Mouse (Mus musculus) C2C12 (cell line): Measurements from ENCODE around the gene Ptk6. TPM values are rescaled to one million over a fixed set of nuclear protein-coding genes. Genes with fewer than 3 reads are reported as not detected.
A peak's percentile ranks its signal among the peaks of the same experiment; 100 is the strongest.
"Not testable (repeated sequence)": the region's sequence is repeated elsewhere in the genome, so short reads cannot be mapped to it uniquely, and the experiment has no call there.

Experiments
- H3K27me3 ChIP-seq: one replicate; pipeline ENCODE4 v1.6.1; 2011; ENCODE audit not compliant: control insufficient read depth, insufficient read depth, insufficient read length
- H3K36me3 ChIP-seq: one replicate; pipeline ENCODE4 v1.6.1; 2011; ENCODE audit not compliant: control insufficient read depth, insufficient read depth
- H3K4me3 ChIP-seq: one replicate; pipeline ENCODE4 v1.5.1; 2011; ENCODE audit warnings: mild to moderate bottlenecking, control low read depth; ENCODE audit not compliant: poor library complexity, insufficient read depth, severe bottlenecking
- H3K79me2 ChIP-seq: one replicate; pipeline ENCODE4 v1.6.1; 2011; ENCODE audit not compliant: control insufficient read depth, insufficient read depth
- H3K79me3 ChIP-seq: one replicate; pipeline ENCODE4 v1.6.1; 2011; ENCODE audit warnings: low read depth, control low read depth
- H3ac ChIP-seq: one replicate; pipeline ENCODE3; 2011; ENCODE audit warnings: low read depth; ENCODE audit not compliant: control insufficient read depth, insufficient read length
- CEBPB ChIP-seq: IDR thresholded peaks from one replicate; pipeline ENCODE4 v1.6.1; 2011; ENCODE audit warnings: low read depth, mild to moderate bottlenecking, control low read depth, moderate library complexity
- CTCF ChIP-seq: IDR thresholded peaks from one replicate; pipeline ENCODE4 v1.5.1; 2011; ENCODE audit not compliant: control insufficient read depth, insufficient read depth, insufficient read length
- FOSL1 ChIP-seq: IDR thresholded peaks from one replicate; pipeline ENCODE4 v1.8.0; 2011; ENCODE audit warnings: mild to moderate bottlenecking, low read length; ENCODE audit not compliant: poor library complexity, insufficient read depth, severe bottlenecking
- MAX ChIP-seq: IDR thresholded peaks from one replicate; pipeline ENCODE4 v1.6.1; 2011; ENCODE audit warnings: mild to moderate bottlenecking, control low read depth
- MYOD1 ChIP-seq: IDR thresholded peaks from one replicate; pipeline ENCODE4 v1.6.1; 2011; ENCODE audit warnings: low read depth; ENCODE audit not compliant: control insufficient read depth, insufficient read length
- MYOG ChIP-seq: IDR thresholded peaks from one replicate; pipeline ENCODE4 v1.6.1; 2011; ENCODE audit not compliant: control insufficient read depth, insufficient read length; ENCODE audit errors: extremely low read depth
- USF1 ChIP-seq: IDR thresholded peaks from one replicate; pipeline ENCODE4 v1.6.1; 2011; ENCODE audit warnings: low read depth, mild to moderate bottlenecking, control low read depth, moderate library complexity
- polyA plus RNA-seq: library from polyadenylated mRNA; unstranded; fragments of >200 nt; fragmentation: generic; extraction: Trizol; gene quantifications from one replicate; pipeline ENCODE4 v1.2.1, GENCODE M21; 2012; ENCODE audit warnings: missing spikeins

The Ptk6 gene
- polyA plus RNA-seq, 1 experiment, result not detected

DNA sequence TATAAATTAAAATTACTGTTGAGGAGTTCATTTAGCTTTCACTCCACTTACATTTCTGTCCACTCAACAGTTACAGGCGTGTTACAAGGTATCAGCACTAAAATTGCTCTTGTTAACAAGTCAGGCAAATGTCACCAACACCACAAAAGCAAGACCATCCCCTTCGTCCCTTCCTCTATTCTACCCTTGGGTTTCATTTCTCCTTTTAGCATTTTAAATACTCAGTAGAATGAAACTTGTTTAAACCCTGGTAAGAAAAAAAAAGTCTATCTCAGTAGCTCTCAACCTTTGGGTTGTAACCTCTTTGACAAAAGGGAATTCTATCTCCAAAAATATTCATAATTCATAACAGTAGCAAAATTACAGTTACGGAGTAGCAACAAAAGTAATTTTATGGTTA, 9.5 kb downstream of the Ptk6 start:
- Histone ChIP-seq H3K79me3 (no peaks in the 10 kb centered on the region), H3K27me3 (peaks cover 16% of the 10 kb centered on the region), H3K4me3 (no peak overlapping the region), H3ac (no peak overlapping the region), H3K79me2 (peaks cover 5% of the 10 kb centered on the region), H3K36me3 (peaks cover 15% of the 10 kb centered on the region)
- no peak for TF ChIP-seq FOSL1
- no peak for TF ChIP-seq CEBPB
- no peak for TF ChIP-seq MYOD1
- no peak for TF ChIP-seq USF1
- no peak for TF ChIP-seq MAX
- TF ChIP-seq MYOG, result no peak
- TF ChIP-seq CTCF, result no peak

DNA sequence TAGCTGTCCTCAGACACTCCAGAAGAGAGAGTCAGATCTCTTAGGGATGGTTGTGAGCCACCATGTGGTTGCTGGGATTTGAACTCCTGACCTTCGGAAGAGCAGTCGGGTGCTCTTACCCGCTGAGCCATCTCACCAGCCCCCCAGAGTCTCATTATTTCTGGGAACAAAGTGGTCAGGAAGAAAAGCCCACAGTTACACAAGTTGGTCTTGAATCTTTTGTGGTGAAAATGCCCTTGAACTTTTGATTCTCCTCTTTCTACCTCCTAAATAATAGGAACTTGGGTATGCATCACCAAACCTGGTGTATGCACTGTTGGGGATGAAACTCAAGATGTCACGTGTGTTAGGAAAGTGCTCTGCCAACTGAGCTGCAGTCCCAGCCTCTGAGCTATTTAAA, 10.7 kb downstream of the Ptk6 start:
- H3K79me2 ChIP-seq, result peaks cover 5% of the 10 kb centered on the region
- peaks cover 14% of the 10 kb centered on the region for H3K27me3 ChIP-seq
- no peak overlapping the region for H3K4me3 ChIP-seq
- H3ac ChIP-seq, result no peak overlapping the region
- H3K36me3 ChIP-seq, result peaks cover 15% of the 10 kb centered on the region
- TF ChIP-seq CEBPB, result no peak
- TF ChIP-seq MYOD1, result no peak
- TF ChIP-seq MAX, result no peak
- no peak for TF ChIP-seq CTCF
- no peak for TF ChIP-seq FOSL1
- TF ChIP-seq USF1, result no peak
- no peak for TF ChIP-seq MYOG
- H3K79me3 ChIP-seq, result no peaks in the 10 kb centered on the region

GRCm38 (mm10) chr2:181191385-181191784, 11.2 kb downstream of the Ptk6 start:
- Histone ChIP-seq H3K36me3 (peaks cover 15% of the 10 kb centered on the region), H3K27me3 (peaks cover 12% of the 10 kb centered on the region)
- H3K79me2 ChIP-seq, H3K79me3 ChIP-seq, H3K4me3 ChIP-seq, H3ac ChIP-seq: not testable (repeated sequence)

DNA sequence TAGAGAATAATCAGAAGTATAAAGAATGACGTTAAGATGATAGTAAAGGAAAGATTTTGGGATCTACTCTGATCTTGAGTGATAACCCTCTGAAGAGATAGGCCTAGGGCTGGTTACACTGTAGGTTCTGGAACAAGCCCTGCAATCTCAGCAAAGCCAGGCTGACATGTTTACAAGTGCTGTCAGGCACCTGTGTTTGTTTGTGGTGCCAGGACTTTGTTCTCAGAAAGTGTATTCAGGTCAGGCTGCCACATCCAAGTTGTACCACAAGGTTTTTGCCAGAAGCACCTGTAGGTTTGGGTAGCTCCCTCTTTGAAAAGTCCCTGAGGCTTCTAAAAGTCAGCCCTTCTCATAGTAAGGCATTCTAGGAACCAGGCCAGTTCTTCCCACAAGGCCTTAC, 13.3 kb downstream of the Ptk6 start:
- Histone ChIP-seq H3K79me2 (peaks cover 5% of the 10 kb centered on the region), H3K27me3 (peaks cover 3% of the 10 kb centered on the region), H3ac (no peak overlapping the region), H3K4me3 (no peak overlapping the region), H3K36me3 (peaks cover 15% of the 10 kb centered on the region), H3K79me3 (no peaks in the 10 kb centered on the region)
- no peak for TF ChIP-seq MYOD1
- no peak for TF ChIP-seq CEBPB
- TF ChIP-seq CTCF, result no peak
- no peak for TF ChIP-seq USF1
- no peak for TF ChIP-seq FOSL1
- no peak for TF ChIP-seq MAX
- TF ChIP-seq MYOG, result no peak

DNA sequence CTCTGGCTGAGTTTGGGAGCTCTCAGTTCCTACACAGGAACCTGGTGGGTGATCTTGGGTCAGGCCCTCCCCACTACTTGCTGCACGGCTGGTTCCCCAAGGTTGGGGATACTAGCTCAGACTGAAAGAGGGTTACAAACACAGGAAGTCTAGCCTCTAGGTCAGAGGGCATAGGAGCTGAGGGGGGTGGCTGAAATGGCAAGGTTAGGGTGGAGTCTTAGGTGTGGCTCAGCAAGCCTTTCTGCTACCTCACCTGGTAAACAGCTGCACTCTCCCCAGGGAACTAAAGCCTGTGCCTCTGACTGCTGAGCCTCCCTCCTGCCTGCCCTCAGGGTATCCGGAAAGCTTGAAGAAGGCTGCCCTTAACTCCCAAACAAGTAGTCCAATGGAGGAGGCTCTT, 13.9 kb downstream of the Ptk6 start:
- peaks cover 15% of the 10 kb centered on the region for H3K36me3 ChIP-seq
- TF ChIP-seq CEBPB (no peak), CTCF (no peak), MYOD1 (no peak), FOSL1 (no peak), USF1 (no peak), MAX (no peak), MYOG (no peak)
- H3K79me3 ChIP-seq, result no peaks in the 10 kb centered on the region
- peaks cover 5% of the 10 kb centered on the region for H3K79me2 ChIP-seq
- H3K27me3 ChIP-seq, result no peaks in the 10 kb centered on the region
- H3ac ChIP-seq, result peak overlapping the region; percentile 23
- no peak overlapping the region for H3K4me3 ChIP-seq

- peaks cover 15% of the 10 kb centered on the region for H3K36me3 ChIP-seq
- H3K79me2 ChIP-seq, result peaks cover 5% of the 10 kb centered on the region
- no peaks in the 10 kb centered on the region for H3K27me3 ChIP-seq
- peak; percentile 42 for TF ChIP-seq MAX
- no peak for TF ChIP-seq MYOD1
- H3ac ChIP-seq, result peak within 1 kb of the TSS; percentile 91
- peak within 1 kb of the TSS; percentile 59 for H3K4me3 ChIP-seq
- H3K79me3 ChIP-seq, result no peaks in the 10 kb centered on the region
Observed at GRCm38 (mm10) chr2:181187121-181188000, 15.2 kb downstream of the Ptk6 start, which contains the start of gene Ppdpf. Ppdpf (plus strand) TSS chr2:181187247.
